Mouse (Mus musculus) left cerebral cortex, postnatal 25 days (tissue): ENCODE results near the gene Gpr158. TPM values are rescaled to one million over a fixed set of nuclear protein-coding genes. Genes with fewer than 3 reads are reported as not detected.
"Not testable (repeated sequence)": the region's sequence is repeated elsewhere in the genome, so short reads cannot be mapped to it uniquely, and the experiment has no call there.

Experiments
- DNase-seq, 2 experiments: peaks; one replicate each; pipeline ENCODE4 v3.0.0; 2022; ENCODE audit warnings: low spot score in 2 of 2, mixed read lengths in 1 of 2
- intact Hi-C: fragments of 180-260 bp; cut with DNase I; formaldehyde crosslinking; loops from one replicate; pipeline ENCODE4 v1.15.1; 2025
- total RNA-seq, 2 experiments: library from RNA; stranded (reverse); gene quantifications; 2 replicates each; pipeline ENCODE4 v1.2.3; 2021

The Gpr158 gene
- 100 to 1,000 TPM; 117 to 127 TPM for total RNA-seq

DNA sequence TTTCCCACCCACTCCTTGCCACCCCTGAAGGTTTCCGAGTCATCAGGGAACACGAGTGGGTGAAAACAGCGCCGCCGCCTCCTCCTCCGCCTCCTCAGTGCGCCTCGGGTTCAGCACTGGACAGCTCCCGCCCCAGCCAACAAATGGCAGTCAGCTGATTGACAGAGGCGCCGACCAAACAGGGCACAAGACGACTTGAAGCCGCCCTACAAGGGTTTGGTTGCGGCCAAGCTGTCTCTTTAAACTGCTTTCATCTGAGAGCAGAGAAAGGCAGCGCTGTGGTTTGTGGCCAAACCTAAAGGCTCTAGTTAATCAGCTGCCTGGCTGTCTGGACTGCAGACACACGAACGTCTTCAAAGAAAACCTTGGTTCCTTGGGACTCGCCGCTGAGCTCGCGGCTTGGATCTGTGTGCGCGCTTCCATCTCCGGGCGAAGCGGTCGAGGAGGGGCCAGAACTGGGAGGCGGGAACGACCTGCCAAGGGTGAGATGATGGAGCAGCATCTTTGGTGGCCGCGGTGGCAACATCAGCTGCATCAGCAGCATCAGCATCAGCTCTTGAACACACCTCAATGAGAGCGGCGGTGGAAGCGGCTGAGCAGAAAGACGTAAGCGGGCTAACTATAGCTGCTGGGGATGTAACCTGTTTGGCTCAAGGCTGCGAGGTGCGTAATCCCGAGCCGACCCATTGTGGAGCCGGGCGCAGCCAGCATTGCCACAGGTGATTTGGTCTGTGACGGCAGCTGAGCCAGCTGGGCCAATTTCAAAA, at the start of gene Gpr158:
Gene Gpr158 (plus strand): TSS at position 198 of the 767 bp plus-strand sequence.
- peak; percentile 92 to 96 for DNase-seq

GRCm38 (mm10) chr2:21343821-21344220, 23.5 kb upstream of the Gpr158 start:
- intact Hi-C loops: loop anchor here (10.0 kb wide), 1 partner anchor 129 kb away; no protein-coding TSS in a partner anchor
- peak; percentile 16 to 89 for DNase-seq

More for the DNA sequence above, at the start of gene Gpr158:
- intact Hi-C loops: loop anchor here (2.0 to 10.0 kb wide), 5 partner anchors 79 to 541 kb away; partner anchors contain the start of genes Arhgap21, Enkur and Thnsl1

DNA sequence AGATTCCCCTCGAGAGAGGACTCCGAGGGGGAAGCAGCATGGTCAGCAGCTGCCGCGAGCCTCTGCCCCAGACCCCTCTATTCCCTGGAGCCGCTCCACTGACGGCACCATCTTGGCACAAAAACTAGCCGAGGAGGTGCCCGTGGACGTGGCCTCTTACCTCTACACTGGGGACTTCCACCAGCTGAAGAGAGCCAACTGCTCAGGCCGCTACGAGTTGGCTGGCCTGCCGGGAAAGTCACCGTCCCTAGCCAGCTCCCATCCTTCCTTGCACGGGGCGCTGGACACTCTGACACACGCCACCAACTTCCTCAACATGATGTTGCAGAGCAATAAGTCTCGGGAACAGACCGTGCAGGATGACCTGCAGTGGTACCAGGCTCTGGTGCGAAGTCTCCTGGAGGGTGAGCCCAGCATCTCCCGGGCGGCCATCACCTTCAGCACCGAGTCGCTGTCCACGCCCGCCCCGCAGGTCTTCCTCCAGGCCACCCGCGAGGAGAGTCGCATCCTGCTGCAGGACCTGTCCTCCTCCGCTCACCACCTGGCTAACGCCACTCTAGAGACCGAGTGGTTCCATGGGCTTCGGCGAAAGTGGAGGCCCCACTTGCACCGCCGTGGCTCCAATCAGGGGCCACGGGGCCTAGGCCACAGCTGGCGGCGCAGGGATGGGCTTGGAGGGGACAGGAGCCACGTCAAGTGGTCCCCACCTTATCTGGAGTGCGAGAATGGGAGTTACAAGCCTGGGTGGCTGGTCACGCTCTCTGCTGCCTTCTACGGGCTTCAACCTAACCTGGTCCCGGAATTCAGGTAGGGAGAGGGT, 1.2 kb downstream of the Gpr158 start:
- intact Hi-C loops: loop anchor here (2.0 to 10.0 kb wide), 4 partner anchors 88 to 540 kb away; partner anchors contain the start of genes Arhgap21, Enkur and Thnsl1
- peak; percentile 20 to 24 for DNase-seq

DNA sequence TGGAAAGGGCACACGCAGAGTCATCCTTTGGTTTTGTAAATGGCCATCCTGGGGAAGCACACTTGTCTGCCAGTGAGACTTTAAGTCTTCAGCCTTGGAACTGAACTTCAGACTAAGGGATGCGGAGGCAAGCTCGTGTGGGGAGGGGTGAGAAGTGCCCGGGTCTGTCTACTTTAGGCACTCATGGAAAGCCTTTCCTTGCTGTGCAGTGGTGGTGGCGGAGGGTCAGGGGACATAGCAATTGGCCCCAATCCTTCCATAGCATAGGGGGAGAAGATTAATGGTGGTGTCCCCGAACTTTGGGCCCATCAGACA, 1.8 kb downstream of the Gpr158 start:
- no peak for DNase-seq
- intact Hi-C loops: loop anchor here (2.0 to 10.0 kb wide), 4 partner anchors 88 to 540 kb away; partner anchors contain the start of genes Arhgap21, Enkur and Thnsl1

- intact Hi-C loops: loop anchor here (2.0 to 10.0 kb wide), 4 partner anchors 89 to 539 kb away; partner anchors contain the start of genes Arhgap21, Enkur and Thnsl1
- DNase-seq: peak; percentile 34 to 81
Observed at GRCm38 (mm10) chr2:21369556-21369955, 2.2 kb downstream of the Gpr158 start.

- DNase-seq: peak; percentile 35 to 89
- intact Hi-C loops: loop anchor here (10.0 kb wide), 1 partner anchor 235 kb away; no protein-coding TSS in a partner anchor
Observed at GRCm38 (mm10) chr2:21379516-21379915, 12.2 kb downstream of the Gpr158 start.

- DNase-seq: no peak
- intact Hi-C loops: no loop called here
Observed at GRCm38 (mm10) chr2:21392727-21393126, 25.4 kb downstream of the Gpr158 start.

- intact Hi-C loops: no loop called here
- peak in 1 of 2 experiments; percentile 25 for DNase-seq
Observed at GRCm38 (mm10) chr2:21397347-21397746, 30.0 kb downstream of the Gpr158 start.

DNA sequence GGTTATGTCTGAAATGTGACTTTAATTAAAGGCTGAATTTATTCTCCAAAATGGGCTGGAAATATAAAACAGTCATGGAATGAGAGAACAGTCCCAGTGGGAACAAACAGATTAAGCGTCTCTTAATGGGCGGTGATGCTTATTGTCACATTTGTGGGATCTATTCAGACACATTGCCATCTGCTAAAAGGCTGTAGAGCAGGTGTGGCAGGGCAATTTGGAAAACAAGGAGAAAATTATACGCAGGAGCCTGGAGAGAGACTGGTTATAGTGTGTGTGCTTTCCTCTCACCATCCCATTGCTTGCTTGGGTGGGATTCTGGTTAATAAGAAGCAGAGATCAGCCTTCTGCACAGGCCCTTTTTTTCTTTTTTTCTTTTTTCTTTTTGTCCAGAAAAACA, 32.3 kb downstream of the Gpr158 start:
- no peak for DNase-seq
- intact Hi-C loops: no loop called here

DNA sequence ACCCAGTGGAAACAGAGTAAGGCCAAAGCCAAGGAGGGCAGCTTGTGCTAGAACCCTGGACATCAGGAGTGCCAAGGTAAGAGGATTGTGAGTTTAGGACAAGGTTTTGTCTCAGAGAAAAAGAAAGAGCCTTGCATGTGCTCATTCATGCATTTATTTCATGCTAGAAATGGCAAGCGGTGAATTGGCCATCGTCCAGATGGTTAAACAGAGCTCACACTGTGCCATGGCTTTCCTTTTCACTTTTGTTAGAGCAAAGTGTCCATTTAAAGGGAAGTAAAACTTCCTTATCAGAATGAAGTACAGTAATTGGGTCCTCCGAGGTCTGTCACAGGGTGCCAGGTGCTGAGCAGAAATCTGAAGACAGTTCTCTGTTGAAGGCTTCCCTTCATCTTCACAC, 38.3 kb downstream of the Gpr158 start:
- DNase-seq: no peak
- intact Hi-C loops: no loop called here

DNA sequence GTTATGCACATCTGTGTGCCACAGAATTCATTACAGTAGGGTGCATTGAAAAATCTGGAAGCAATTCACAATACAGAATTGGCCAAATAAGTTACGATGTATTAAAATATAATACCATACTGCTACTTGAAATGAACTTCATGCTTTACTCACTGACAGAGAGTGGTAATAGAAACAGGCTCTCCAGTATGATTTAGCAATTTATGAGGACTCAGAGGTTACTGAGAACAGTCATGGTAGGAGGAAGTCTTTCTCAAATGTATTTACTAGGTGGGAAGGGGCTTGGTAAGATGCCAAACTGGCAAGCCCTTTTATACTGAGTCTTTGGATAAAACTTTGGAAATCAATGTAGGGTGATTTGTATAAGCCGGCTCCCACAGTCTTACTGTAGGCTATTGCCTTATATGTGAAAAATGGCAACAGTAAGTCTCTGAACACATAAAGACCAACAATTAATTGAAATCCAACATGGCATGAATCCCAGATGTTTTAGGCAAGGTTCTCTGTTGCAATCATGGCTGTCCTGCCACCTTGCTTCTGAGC, 40.2 kb downstream of the Gpr158 start:
- no peak for DNase-seq
- intact Hi-C loops: no loop called here

DNA sequence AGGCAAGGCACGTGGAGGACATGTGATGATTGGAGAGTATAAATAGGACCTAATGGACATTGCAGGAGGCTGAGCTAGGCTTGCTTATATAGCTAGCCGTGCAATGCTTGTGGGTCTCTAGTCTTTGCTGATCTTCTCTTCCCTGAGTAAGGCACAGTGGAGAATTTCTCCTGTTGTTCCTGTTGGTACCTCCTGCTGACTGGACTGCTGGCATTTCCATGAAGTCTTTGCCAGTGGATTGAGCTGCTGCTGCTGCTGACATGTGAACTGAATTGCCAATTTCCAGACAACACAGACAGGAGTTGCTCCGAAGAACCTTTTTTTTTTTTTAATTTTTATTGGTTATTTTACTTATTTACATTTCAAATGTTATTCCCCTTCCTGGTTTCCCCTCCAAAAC, 41.5 kb downstream of the Gpr158 start:
- no peak for DNase-seq
- intact Hi-C loops: no loop called here

DNA sequence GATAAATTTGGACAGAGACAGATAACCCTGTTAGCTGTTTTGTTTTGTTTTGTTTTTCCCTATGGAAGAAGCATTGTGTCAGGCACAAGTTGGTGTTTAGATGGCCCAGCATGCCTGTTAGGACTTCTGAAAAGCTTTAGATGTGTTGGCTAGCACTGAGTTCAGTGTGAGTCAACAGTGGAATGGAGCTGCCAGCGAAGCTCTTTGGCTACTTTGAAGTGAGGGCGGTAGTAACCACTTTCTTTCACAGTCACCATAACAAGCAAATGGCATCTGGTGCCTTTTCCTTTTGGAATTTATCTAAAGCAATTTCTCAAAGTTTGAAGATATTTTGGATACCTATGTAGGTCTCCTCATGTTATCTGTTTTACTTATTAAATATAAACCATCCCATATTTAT, 62.9 kb downstream of the Gpr158 start:
- peak in 1 of 2 experiments; percentile 61 for DNase-seq
- intact Hi-C loops: no loop called here

DNA sequence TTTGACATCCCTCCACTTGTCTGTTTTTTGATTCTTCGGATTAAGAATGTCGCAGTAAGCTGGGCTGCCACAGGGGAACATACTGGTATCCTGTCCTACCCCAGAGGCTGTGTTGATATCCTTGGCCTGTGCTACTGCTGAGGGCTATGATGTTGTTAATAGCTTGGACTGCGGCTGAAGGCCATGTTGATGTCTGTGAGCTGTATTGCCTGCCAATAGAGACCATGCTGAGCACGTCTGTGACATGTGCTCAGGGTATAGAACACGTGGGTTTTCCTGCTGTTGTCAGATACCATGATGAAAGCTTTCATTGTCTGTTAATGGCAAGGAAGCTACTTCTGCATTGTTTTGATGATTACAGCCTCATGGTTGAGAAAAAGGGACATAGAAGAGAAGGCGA, 63.8 kb downstream of the Gpr158 start:
- DNase-seq: no peak
- intact Hi-C loops: no loop called here

DNA sequence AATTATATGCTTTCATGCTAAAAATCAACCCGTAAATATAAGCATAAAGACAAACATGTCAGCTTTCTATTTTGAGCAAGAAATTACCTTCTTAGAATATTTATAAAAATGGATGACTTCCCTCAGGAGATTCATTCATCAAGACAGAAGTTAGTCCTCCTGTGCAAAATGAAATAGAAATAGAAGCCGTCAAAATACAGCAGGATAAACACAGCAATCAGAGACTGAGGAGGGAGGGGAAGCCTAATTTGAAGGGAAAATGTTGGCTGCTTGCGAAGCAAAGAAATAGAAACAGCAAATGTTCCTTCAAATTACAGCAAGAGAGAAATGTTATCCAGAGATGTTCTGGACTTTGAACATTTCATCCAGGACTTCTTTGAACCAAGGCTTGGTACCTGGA, 72.3 kb downstream of the Gpr158 start:
- intact Hi-C loops: no loop called here
- peak in 1 of 2 experiments; percentile 29 for DNase-seq

- intact Hi-C loops, DNase-seq: not testable (repeated sequence)
Observed at GRCm38 (mm10) chr2:21460606-21461005, 93.3 kb downstream of the Gpr158 start.

DNA sequence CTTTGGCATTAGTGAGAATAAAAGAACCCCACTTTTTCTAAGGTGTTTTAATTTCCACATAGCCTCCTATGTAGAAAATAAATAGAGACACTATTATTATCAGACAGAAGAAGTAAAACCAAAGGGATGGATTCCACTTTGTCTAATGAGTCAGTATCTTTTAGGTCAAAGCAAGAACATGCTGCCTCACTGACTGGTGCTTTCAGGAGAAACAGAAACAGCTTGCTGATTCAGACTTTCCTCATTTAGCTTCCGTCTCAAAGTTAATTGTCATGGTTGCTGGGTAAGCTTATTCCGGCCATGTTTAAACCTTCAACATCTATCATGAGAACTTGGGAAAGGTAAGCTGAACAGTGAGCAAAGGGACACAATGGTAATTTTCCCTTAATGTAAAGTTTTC, 107.6 kb downstream of the Gpr158 start:
- peak in 1 of 2 experiments; percentile 22 for DNase-seq
- intact Hi-C loops: no loop called here

GRCm38 (mm10) chr2:21496881-21497280, 129.5 kb downstream of the Gpr158 start:
- no peak for DNase-seq
- intact Hi-C loops: no loop called here

DNA sequence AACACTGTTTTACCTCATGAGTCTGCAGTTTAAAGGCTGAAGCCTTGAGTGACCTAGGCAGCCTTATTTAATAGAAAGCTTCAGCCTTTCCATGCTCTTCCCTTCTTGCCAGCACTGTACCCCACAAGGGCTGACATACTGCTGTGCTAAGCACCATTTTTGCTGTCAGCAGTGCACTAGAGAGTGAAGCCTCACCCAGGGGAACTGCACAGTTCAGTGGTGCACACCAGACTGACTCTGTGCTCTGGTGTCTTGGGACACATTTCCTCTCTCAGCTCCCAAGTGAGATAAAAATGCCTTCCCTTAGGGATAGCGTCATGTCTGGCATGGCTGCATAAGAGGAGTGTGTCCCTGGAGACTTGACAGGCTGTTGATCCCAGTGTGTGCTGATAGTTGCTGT, 130.6 kb downstream of the Gpr158 start:
- intact Hi-C loops: no loop called here

DNA sequence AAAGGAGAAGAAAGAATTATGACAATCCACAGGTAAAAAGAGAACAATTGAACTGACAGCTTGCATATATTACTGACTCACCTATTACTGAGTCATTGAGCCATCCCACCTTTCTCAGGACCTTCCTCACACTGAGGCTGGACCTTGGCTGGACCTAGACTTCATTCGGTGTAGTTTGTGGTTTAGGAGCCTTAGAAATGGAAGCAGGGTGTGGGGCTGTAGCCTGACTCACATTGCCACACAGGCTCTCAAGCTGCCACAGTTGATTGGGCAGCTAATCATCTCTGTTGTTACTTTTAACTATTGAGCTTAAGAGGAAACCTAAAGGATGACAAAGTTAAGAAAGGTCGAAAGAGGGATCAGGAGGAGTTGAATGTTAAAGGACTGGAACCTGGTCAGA, 132.1 kb downstream of the Gpr158 start:
- intact Hi-C loops: no loop called here
- DNase-seq: no peak

More for the DNA sequence above, 130.6 kb downstream of the Gpr158 start:
- DNase-seq: no peak
